Mouse (Mus musculus) forebrain, embryonic 16.5 days (tissue): ENCODE measurements around the gene Atf2. TPM values are rescaled to one million over a fixed set of nuclear protein-coding genes. Genes with fewer than 3 reads are reported as not detected.

Experiments used
- ATAC-seq: fragments of 200-750 bp; cut with Nextera tagmentation; 2 replicates; pipeline ENCODE4 v1.8.0; 2017; ENCODE audit warnings: mild to moderate bottlenecking, moderate library complexity
- H3K27ac ChIP-seq: fragments of 300-500 bp; sonication (generic); 2 replicates; pipeline ENCODE4 v1.5.1; 2014; ENCODE audit warnings: low read length, control low read depth
- H3K27me3 ChIP-seq: fragments of 300-500 bp; sonication (generic); replicated peaks from 2 replicates; pipeline ENCODE4 v1.6.1; 2014; ENCODE audit warnings: low read length; ENCODE audit not compliant: control insufficient read depth, insufficient read depth
- H3K36me3 ChIP-seq: fragments of 300-500 bp; sonication (generic); 2 replicates; pipeline ENCODE4 v1.6.1; 2014; ENCODE audit not compliant: control insufficient read depth, insufficient read depth
- H3K4me1 ChIP-seq: fragments of 300-500 bp; sonication (generic); replicated peaks from 2 replicates; pipeline ENCODE4 v1.6.1; 2014; ENCODE audit warnings: low read length; ENCODE audit not compliant: control insufficient read depth, insufficient read depth
- H3K4me2 ChIP-seq: fragments of 300-500 bp; sonication (generic); 2 replicates; pipeline ENCODE4 v1.6.1; 2014; ENCODE audit warnings: mild to moderate bottlenecking, low read length, control low read depth
- H3K4me3 ChIP-seq: fragments of 300-500 bp; sonication (generic); replicated peaks from 2 replicates; pipeline ENCODE4 v1.5.1; 2014; ENCODE audit warnings: mild to moderate bottlenecking, low read length, control low read depth
- H3K9ac ChIP-seq: fragments of 300-500 bp; sonication (generic); replicated peaks from 2 replicates; pipeline ENCODE4 v1.6.1; 2014; ENCODE audit warnings: low read depth, low read length, control low read depth
- H3K9me3 ChIP-seq: fragments of 300-500 bp; sonication (generic); 2 replicates; pipeline ENCODE4 v1.6.1; 2016; ENCODE audit warnings: low read length; ENCODE audit not compliant: control insufficient read depth
- WGBS: fragments of 180-500 bp; shearing (Covaris S2); extraction: QIAGEN DNeasy Blood & Tissue Kit; methylation state at CpG from one replicate; pipeline ENCODE4 v1.1.7; 2014; 5-methylcytosine and 5-hydroxymethylcytosine counted together
- polyA plus RNA-seq: library from polyadenylated mRNA; unstranded; fragments of >200 nt; fragmentation: Nextera tagmentation; extraction: Ambion mirVana; gene quantifications from 2 replicates; pipeline ENCODE4 v1.2.1, GENCODE M21; 2015

Gene Atf2
- polyA plus RNA-seq, 1 experiment from 2014 or later = 123 TPM

DNA sequence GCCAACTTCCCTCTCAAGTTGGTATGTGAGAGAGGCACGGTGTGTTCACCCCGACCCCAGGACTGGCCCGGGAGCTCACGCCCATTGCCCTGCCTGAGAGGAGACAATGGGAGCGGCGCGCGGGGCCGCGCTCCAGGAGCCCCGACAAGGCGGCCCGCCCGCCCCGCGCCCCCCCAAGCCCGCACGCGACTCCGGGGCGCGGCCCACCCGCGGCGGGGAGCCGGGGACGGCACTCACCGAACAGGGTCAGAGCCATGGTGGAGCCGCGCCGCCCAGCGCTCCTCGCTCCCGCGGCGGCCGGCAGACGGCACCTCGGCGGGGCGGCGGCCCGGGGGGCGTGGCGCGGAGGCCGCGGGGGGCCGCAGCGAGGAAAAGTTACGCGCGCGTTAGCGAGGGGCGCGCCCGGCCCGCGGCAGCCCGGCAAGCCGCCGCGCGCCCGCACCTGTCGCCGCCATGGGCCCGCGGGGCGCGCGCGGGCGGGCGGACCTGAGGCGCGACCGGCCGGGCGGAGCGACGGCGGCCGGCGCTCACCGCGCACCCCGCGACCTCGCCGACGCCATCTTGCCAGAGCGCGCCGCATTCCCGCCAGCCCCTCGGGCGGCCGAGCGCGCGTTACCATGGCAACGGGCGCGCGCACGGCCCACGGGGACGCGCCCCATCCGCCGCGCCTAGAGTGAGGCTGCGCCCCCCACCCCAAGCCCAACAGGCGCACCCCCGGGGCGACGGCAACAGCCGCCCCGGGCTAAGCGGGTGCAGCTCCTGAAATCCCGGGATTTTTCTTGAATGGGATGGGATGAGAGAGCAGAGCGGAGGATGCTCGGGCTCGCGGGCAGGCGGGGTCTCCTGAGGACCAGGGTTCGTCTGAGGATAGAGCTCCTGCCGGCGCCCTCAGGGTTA lies 117.4 kb downstream of the Atf2 start, which contains the start of gene Chn1:
Chn1 (minus strand) TSS at position 561 of the 897 bp plus-strand sequence.
- ATAC-seq = peak; percentile 94
- no peaks in the 10 kb centered on the region for H3K36me3 ChIP-seq
- H3K4me2 ChIP-seq = peak within 1 kb of the TSS; percentile 64
- H3K4me3 ChIP-seq = peak within 1 kb of the TSS; percentile 90
- peaks cover 43% of the 10 kb centered on the region for H3K4me1 ChIP-seq
- H3K9me3 ChIP-seq = no peaks in the 10 kb centered on the region
- H3K27me3 ChIP-seq = no peaks in the 10 kb centered on the region
- peak within 1 kb of the TSS; percentile 95 for H3K27ac ChIP-seq
- under 1% methylated on average over 68 of the region's 131 CpGs for WGBS
- H3K9ac ChIP-seq = peak within 1 kb of the TSS; percentile 81

DNA sequence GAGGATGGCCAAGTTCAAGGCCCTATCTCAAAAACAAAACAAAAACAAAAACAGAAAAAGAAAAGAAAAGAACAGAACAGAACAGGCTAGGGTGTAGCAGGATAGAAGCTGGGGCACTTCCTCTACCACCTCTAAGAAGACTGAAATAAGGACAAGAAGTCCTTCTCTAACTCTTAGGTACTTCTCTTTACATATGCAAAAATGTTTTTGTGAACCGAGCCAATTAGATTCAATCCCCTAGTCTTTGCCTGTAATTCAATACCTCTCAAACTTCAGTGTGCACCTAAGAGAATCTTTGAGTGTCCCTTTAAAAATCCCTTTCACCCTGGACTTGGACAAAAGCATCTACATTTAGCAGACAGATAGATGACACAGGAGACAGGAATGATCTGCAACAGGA lies 119.5 kb downstream of the Atf2 start:
- ATAC-seq = no peak
- no peaks in the 10 kb centered on the region for H3K36me3 ChIP-seq
- H3K4me3 ChIP-seq = peak overlapping the region; percentile 90
- H3K4me1 ChIP-seq = peaks cover 30% of the 10 kb centered on the region
- H3K27me3 ChIP-seq = no peaks in the 10 kb centered on the region
- H3K9me3 ChIP-seq = no peaks in the 10 kb centered on the region
- 9% methylated on average over 1 of the region's 1 CpGs for WGBS
- no peak overlapping the region for H3K9ac ChIP-seq
- H3K4me2 ChIP-seq = peak overlapping the region; percentile 61
- H3K27ac ChIP-seq = no peak overlapping the region

- H3K9ac ChIP-seq = no peak overlapping the region
- ATAC-seq = no peak
- no peaks in the 10 kb centered on the region for H3K9me3 ChIP-seq
- H3K4me1 ChIP-seq = peaks cover 21% of the 10 kb centered on the region
- no peaks in the 10 kb centered on the region for H3K36me3 ChIP-seq
- no peak overlapping the region for H3K4me3 ChIP-seq
- WGBS = 78% methylated on average over 4 of the region's 4 CpGs
- H3K27ac ChIP-seq = no peak overlapping the region
- no peaks in the 10 kb centered on the region for H3K27me3 ChIP-seq
- H3K4me2 ChIP-seq = no peak overlapping the region
Observed at GRCm38 (mm10) chr2:73768669-73769068, 123.8 kb downstream of the Atf2 start.

Other genes with a start within 250 kb of the Atf2 start
- gene Chn1, start 117.3 kb downstream of the Atf2 start, polyA plus RNA-seq = 91.5 and 94.0 TPM in 2 replicates
- gene Atp5g3, start 18.7 kb upstream of the Atf2 start, polyA plus RNA-seq = 848 and 855 TPM in 2 replicates